Mouse (Mus musculus) thymus, postnatal 4 days (tissue): Measurements from ENCODE around the gene Cldn34a.
"Not testable (repeated sequence)": the region's sequence is repeated elsewhere in the genome, so short reads cannot be mapped to it uniquely, and the experiment has no call there.

Source experiments
- DNase-seq: peaks from one replicate; pipeline ENCODE4 v3.0.0; 2021

Cldn34a gene

GRCm38 (mm10) chrX:152563034-152563433 is at the start of gene Cldn34a:
Gene Cldn34a (plus strand): TSS chrX:152563334.
- no peak for DNase-seq

- DNase-seq: not testable (repeated sequence)
These were observed 44.5 kb upstream of the Cldn34a start for GRCm38 (mm10) chrX:152518611-152519010.

- DNase-seq: no peak
These were observed 17.4 kb upstream of the Cldn34a start for GRCm38 (mm10) chrX:152545736-152546135.

- DNase-seq: no peak
These were observed 15.0 kb upstream of the Cldn34a start for GRCm38 (mm10) chrX:152548180-152548579.

- no peak for DNase-seq
These were observed 5.7 kb upstream of the Cldn34a start for GRCm38 (mm10) chrX:152557446-152557845.
